Mouse (Mus musculus) embryonic fibroblast, embryonic 13.5 days (primary cell): ENCODE data around the gene M6pr. TPM values are rescaled to one million over a fixed set of nuclear protein-coding genes. Genes with fewer than 3 reads are reported as not detected.

ENCODE experiments used
- H3K27ac ChIP-seq: 2 replicates; pipeline ENCODE4 v1.5.1; 2012; ENCODE audit warnings: low read length, control low read depth, inconsistent platforms; ENCODE audit not compliant: insufficient read depth
- H3K4me1 ChIP-seq: 2 replicates; pipeline ENCODE4 v1.6.1; 2011; ENCODE audit warnings: low read length; ENCODE audit not compliant: control insufficient read depth, insufficient read depth
- H3K4me3 ChIP-seq: 2 replicates; pipeline ENCODE4 v1.5.1; 2011; ENCODE audit warnings: mild to moderate bottlenecking, control low read depth, low read length; ENCODE audit not compliant: insufficient read depth
- CTCF ChIP-seq: IDR thresholded peaks from 2 replicates; pipeline ENCODE4 v1.5.1; 2011; ENCODE audit warnings: mild to moderate bottlenecking, control low read depth, low read length, moderate library complexity, borderline replicate concordance; ENCODE audit not compliant: insufficient read depth
- POLR2A ChIP-seq: IDR thresholded peaks from 2 replicates; pipeline ENCODE4 v1.6.1; 2011; ENCODE audit warnings: low read depth, mild to moderate bottlenecking, control low read depth, low read length, moderate library complexity
- polyA plus RNA-seq: library from polyadenylated mRNA; stranded (reverse); fragments of >200 nt; gene quantifications from 2 replicates; pipeline ENCODE4 v1.2.4, GENCODE M21; 2011; ENCODE audit warnings: low read depth; ENCODE audit not compliant: missing spikeins, insufficient read length

M6pr gene
- polyA plus RNA-seq, 1 experiment, result 136 TPM

DNA sequence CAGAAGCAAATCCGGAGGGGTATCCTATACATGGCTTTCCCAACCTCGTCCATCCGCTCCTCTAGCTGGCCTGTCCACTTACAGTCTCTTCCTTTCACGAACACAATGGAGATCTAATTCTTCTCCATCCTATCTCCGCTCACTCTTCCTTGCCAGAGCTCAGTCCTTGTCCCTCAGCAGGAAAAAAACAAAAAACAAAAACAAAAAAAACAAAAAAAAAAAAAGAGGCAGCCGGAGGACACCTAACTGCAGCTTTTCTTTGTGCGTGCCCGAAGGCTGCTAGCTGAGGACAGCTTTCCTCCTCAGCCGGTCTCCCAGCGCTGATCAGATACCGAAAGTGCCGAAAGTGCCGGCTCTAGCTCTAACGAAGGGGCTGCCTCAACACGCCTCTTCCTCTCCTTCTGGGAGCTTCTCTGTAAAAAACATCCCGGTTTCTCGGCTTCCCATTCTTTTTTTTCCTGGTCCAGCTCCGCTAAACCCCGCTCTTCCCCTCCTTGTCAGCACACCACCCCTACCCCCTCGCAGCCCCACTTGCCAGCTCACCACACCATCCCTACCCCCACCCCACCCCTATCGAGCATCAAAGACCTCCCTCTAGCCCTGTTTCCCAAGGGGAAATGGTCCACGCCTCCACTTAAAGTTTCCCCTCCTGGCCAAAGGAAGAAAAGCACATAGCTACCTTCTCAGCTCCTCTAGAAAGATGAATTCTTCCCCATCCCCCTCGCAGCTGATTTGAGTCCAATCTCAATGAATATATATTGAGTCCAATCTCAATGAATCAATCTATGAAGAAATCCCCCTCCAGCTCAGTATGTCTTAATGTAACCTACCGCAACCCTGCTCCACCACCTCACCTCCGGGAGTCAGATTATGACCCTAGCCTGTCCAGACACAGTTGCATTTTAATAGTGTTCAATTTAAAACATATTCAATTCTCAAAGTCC is 11.0 kb upstream of the M6pr start:
- Histone ChIP-seq H3K27ac (peak overlapping the region; percentile 2; the same call in 1 of the 2 replicates), H3K4me3 (peak overlapping the region; percentile 60), H3K4me1 (no peaks in the 10 kb centered on the region)
- no peak for TF ChIP-seq CTCF
- TF ChIP-seq POLR2A, result peak; percentile 53; the same call in 1 of the 2 replicates

- TF ChIP-seq CTCF (no peak), POLR2A (no peak)
- no peaks in the 10 kb centered on the region for H3K4me1 ChIP-seq
- no peak overlapping the region for H3K4me3 ChIP-seq
- H3K27ac ChIP-seq, result no peak overlapping the region
Measured at GRCm38 (mm10) chr6:122298223-122298609, 10.3 kb upstream of the M6pr start.

DNA sequence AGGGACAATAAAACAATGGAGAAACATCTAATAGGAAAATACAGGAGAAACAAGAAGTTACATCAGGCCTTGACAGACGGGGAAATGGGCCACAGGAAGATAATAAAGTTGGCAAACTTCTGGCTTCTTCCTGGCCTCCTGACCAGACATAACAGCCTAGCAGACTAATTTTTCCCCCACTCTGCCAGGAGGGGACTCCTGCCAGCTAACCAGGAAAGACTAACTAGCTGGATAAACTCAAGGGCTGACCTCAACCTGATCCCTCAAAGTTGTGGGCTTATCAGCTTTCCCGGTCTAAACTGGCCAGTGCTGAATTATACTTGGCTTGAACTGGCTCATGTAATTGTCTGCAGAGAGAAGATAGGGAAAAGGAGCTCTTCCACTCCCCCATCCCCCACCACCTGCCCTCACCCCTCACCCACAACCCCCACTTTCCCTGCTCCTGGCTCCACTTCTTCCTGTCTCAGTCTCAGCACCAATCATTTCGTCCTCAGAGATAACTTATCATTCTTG is 8.8 kb upstream of the M6pr start:
- no peak overlapping the region for H3K27ac ChIP-seq
- no peak for TF ChIP-seq CTCF
- TF ChIP-seq POLR2A, result no peak
- H3K4me1 ChIP-seq, result no peaks in the 10 kb centered on the region
- H3K4me3 ChIP-seq, result no peak overlapping the region

- Histone ChIP-seq H3K4me3 (no peak overlapping the region), H3K27ac (no peak overlapping the region), H3K4me1 (no peaks in the 10 kb centered on the region)
- TF ChIP-seq POLR2A, result no peak
- no peak for TF ChIP-seq CTCF
Measured at GRCm38 (mm10) chr6:122302121-122302520, 6.4 kb upstream of the M6pr start.

DNA sequence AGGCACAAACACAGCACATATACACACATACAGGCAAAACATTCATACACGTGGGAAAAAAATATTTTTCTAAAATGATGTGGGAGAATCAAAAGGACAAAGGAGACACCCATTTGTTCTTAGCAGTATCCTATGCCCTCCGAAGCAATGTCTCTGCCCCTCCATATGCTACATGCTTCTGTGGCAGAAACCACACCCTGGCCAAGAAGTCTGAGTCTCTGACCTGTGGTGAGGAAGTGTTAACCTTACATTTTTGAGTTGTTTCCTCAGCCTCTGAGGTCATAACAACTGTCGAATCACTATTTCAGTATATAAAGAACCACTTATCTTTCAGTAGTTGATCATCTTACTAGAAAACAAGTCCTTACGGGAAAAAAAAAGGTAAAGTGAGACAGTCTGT is 5.9 kb upstream of the M6pr start:
- no peaks in the 10 kb centered on the region for H3K4me1 ChIP-seq
- TF ChIP-seq CTCF (no peak), POLR2A (no peak)
- no peak overlapping the region for H3K27ac ChIP-seq
- no peak overlapping the region for H3K4me3 ChIP-seq

DNA sequence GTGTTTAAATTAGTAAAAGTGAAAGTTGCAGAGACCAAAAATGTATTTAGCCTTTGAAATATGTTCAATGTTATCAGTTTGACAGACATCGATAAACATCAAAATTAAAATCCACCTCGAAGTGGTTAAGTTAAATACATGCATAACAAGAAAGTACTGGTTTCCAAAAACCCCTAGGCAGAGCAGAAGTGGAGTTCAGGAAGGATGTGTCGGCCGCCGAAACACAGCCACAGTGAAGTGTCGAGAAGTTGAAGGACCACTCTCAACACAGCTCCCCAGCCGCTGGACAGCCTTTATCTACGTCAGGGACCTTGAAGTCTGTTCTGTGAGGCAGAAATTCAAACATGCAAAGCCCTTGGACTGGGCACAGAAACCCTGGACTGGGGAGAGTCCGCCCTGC is 5.0 kb upstream of the M6pr start:
- H3K27ac ChIP-seq, result no peak overlapping the region
- no peaks in the 10 kb centered on the region for H3K4me1 ChIP-seq
- TF ChIP-seq CTCF (no peak), POLR2A (no peak)
- no peak overlapping the region for H3K4me3 ChIP-seq

GRCm38 (mm10) chr6:122304355-122304754 is 4.2 kb upstream of the M6pr start:
- Histone ChIP-seq H3K4me1 (no peaks in the 10 kb centered on the region), H3K4me3 (no peak overlapping the region), H3K27ac (no peak overlapping the region)
- no peak for TF ChIP-seq POLR2A

GRCm38 (mm10) chr6:122304790-122305555 is 3.5 kb upstream of the M6pr start:
- TF ChIP-seq CTCF (no peak), POLR2A (no peak)
- Histone ChIP-seq H3K4me1 (no peaks in the 10 kb centered on the region), H3K27ac (no peak overlapping the region), H3K4me3 (no peak overlapping the region)

DNA sequence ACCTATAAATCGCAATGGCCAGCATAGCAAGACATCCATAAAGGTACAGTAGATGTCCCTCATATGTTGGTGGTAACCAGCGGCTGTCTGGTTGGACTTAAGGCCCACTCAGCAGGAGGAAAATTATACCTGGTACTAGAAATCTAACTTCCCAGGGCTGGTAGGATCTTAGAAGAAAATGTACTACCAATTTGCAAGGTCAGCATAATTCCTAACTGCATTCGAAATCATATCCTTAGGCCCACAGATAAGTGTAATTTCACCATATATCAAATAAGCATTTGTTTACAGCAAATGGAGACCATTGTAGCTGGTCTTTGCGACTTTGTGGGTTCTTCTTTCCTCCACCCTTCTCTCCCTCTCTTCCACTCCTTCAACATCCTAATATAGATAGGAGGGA is 1.8 kb upstream of the M6pr start:
- no peaks in the 10 kb centered on the region; the same call in 1 of the 2 replicates for H3K4me1 ChIP-seq
- TF ChIP-seq POLR2A (no peak), CTCF (no peak)
- no peak overlapping the region for H3K27ac ChIP-seq
- H3K4me3 ChIP-seq, result no peak overlapping the region

- Histone ChIP-seq H3K27ac (no peak overlapping the region), H3K4me3 (no peak overlapping the region), H3K4me1 (no peaks in the 10 kb centered on the region; the same call in 1 of the 2 replicates)
- TF ChIP-seq CTCF, result no peak
- TF ChIP-seq POLR2A, result no peak
Measured at GRCm38 (mm10) chr6:122308136-122308504, 400 bp upstream of the M6pr start.
